Mouse (Mus musculus): ENCODE measurements around the gene Rnasel.

DNA sequence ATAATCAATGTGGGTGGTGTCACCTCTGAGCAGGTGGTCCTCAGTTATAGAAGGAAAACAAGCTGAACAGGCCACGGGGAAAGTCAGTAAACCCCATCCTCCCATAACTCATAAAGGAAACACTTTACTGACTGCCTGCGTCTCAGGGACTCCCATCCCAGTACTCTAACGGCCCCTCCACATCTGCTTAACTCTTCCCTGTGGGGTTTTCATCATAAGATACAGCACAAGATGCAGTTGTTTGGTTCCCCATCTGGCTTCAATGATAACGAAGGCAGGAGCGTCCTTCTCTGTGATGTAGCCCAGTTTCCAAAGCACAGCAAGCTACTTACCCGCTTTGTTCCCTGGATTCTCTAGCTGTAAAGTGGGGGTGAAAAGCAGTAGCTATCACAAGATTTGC, 828 bp downstream of the Rnasel start:
- TF ChIP-seq CTCF (IDR thresholded peaks at IDR 0.05; ENCODE audit: control insufficient read depth, insufficient read depth, insufficient replicate concordance, low read depth, low read length) (no peak), POLR2A (IDR thresholded peaks at IDR 0.05; ENCODE audit: control insufficient read depth, low read depth, low read length) (no peak)

Measured in testis, adult 2 months (tissue).